Mouse (Mus musculus) CD4-positive, CD25-positive, alpha-beta regulatory T cell, adult 2 months (primary cell): ENCODE measurements at regions not wholly inside any gene's neighbourhood (a gene's known extent, or its start where the extent isn't known, plus 50 kb on each side); places are given as distances from the start of the nearest gene placed in this dataset.
"Not testable (repeated sequence)": the region's sequence is repeated elsewhere in the genome, so short reads cannot be mapped to it uniquely, and the experiment has no call there.

ENCODE experiments used
- DNase-seq: peaks from one replicate; pipeline ENCODE4 v3.0.0-alpha.2; 2012; ENCODE audit warnings: low read depth, low spot score

DNA sequence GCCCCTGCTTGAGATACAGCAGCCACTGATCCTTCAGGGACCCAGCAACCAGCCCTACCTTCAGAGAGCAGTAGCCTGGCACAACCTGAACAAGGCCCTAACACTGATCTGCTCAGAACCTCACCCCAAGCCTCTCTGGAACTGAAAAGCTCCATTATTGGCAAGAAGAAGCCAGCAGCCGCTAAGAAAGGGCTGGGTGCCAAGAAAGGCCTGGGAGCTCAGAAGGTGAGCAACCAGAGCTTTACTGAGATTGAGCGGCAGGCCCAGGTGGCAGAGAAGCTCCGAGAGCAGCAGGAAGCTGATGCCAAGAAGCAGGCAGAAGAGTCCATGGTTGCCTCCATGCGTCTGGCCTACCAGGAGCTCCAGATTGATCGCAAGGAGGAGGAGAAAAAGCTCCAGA, 74.4 kb upstream of the Oxtr start:
- not testable (repeated sequence) for DNase-seq

DNA sequence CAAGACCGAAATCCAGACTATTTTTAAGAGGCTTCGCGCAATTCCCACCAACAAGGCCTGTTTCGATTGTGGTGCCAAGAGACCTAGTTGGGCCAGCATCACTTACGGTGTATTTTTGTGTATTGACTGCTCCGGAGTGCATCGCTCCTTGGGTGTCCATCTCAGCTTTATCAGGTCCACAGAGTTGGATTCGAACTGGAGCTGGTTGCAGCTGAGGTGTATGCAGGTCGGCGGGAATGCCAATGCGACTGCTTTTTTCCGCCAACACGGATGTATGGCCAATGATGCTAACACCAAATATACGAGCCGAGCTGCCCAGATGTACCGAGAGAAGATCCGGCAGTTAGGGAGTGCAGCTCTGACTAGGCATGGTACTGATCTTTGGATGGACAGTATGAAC, 73.9 kb upstream of the Oxtr start:
- not testable (repeated sequence) for DNase-seq

DNA sequence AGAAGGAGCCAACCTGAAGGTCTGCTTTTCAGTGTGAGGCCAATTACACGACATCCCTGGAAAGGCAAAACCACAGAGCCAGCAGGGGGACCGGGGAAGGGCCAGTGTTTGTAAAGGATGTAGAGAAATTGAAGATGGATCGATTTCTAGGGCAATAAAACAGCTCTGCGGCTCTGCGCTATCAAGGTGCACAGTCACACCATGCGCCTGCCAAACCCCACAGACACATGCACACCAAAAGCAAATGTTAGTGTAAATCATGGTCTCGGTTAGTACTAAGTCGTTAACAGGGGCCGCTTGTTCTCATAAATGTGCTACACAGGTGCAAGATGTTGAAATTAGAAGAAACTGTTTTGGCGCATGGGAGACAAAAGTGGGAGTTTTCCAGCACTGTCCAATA, 72.3 kb upstream of the Oxtr start:
- DNase-seq: no peak

DNA sequence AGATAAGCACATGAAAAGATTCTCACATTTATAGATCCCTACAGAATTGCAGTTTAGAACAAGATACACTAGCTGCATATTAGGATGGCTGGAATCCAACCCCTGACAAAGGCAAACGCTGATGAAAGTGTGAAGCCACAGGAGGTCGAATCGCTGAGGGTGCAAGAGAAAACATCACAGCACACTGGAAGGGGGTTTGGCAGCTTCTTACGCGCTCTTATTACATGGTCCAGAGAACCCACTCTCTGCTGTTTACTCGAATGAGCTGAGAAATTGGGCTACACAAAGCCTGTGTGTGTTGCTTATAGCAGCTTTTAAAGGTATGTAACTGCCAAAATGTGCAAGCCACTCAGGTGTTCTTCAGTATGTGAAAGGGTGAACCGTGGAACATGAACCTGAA, 71.8 kb upstream of the Oxtr start:
- DNase-seq: no peak

DNA sequence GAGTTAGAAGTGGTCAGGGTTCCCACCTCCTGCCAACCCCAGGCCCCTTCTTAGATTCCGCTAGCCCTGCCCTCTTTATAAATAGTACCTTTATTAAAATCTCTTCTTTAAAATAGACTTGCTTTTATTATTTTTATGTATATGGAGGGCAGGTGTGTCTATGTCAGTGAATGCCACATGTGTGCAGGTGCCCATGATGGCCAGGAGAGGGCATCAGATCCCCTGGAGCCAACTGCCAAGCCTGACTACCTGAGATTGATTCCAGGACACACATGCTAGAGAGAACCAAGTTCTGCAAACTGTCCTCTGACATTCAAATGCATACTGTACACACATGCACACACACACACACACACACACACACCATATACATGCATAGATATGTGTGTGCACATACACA, 69.8 kb upstream of the Oxtr start:
- no peak for DNase-seq

DNA sequence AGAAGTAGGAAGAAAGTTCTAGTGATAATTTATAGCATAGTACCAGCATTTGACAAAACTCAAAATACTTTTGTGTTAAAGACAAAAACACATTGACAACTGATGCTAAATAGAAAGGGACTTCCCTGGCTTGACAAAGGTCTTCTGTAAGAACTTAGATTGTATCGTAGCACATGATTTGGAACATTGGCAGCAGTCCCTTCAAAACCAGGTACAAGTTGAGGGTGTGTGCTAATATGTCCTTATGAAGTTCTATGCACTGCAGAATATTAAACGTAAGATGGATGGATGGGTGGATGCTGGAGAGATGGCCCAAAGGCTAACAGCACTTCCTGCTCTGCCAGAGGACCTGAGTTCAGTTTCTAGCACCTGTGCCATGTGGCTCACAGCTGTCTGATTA, 67.8 kb upstream of the Oxtr start:
- DNase-seq: no peak

DNA sequence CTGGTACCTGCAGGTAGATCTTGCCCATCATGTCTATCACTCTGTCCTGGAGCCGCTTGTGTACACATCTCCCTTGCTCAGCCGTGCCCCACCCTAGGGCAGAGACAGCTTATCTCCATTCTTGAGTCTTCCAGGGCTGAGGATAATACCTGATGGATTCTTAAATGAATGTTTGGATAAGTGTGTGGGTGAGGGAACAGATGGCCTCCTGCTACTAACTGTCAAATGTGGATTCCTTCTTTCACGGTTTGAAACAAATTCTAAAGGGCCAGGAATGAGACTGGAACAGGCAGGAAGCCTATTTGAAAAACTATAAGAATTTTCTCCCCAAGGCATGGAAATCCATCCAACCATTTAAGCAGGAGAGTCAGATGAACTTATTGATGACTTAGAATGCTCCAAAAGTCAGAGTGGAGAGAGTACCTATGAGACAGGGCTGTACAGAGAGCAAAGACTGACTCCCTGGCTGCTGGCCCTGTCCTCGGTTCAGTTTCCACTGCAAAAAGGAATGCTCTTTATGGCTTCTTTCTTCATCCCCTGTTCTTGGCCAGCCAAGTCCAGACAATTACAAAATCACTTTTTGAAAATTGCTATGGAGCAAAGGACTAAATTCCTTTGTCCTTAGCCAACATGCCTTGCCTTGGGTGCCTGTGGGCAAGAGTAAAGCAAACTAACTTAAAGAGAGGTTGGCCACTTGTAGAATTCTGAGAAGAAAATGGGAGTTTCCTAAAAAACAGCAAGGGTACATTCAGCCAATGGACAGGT, 66.8 kb upstream of the Oxtr start:
- DNase-seq: no peak

DNA sequence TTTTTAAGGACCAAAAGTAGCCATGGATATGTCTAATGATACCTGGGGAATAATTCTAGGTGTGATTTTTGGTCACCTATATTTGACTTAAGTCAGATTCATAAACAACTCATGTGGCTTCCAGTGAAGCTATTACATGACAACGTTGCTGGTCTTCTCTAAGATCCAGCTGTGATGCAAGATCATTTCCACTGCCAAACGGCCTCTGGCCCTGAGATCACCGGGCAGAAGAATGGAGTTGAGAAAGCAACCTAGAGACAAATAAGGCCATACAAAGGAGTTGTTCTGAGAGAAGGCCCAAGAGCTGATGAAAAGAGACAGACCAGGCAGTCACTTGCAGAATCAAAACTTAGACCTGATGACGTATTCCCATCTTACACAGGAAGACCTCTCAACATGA, 64.3 kb upstream of the Oxtr start:
- no peak for DNase-seq

DNA sequence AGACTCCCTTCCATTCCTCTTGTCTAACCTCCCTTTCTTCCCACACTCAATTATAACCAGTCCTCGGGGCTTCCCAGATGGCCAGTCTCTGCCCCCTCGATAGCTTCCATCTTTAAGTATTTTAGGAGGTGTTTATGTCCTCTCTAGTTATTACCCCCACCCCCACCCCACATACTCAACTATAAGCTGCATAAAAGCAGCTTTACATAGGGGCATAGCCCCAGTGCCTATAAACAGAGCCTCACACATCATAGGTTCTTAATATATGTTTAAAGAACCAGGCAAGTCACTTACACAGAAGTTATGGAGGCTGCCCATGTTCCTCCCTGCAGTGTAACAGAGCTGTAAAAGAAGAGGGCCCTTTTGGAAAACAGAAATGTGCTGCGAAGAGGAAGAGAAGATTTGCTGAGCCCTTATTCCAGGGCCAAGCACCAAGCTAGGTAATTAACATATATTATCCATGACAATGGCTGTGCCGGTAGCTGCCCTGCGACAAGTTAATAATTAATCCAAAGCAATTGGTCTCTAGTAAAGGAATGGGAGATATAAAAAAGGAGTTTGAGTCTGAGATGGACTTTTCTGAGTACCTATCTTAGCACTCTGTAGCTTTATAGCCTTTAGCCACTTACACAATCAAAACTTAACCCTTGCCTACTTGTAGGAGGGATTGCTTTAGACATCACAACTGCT, 63.6 kb upstream of the Oxtr start:
- no peak for DNase-seq

DNA sequence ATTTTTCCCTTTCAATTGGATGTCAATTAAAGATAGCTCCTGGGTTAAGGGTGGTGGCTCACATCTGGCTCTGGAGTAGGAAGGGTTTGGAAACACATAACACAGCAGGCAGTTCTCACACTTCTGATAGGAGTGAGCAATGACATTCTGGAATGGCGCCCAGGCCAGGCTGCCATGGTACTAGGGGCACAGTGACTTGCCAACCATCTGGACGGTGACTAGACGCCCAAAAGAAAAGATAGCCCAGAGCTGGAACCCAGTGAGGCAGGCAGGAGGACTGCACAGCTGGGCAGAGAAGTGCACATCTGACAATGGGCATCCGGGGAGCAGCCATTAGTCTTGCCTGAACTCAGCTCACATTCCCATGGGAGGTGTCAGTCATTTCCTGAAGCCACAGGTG, 62.8 kb upstream of the Oxtr start:
- DNase-seq: no peak

DNA sequence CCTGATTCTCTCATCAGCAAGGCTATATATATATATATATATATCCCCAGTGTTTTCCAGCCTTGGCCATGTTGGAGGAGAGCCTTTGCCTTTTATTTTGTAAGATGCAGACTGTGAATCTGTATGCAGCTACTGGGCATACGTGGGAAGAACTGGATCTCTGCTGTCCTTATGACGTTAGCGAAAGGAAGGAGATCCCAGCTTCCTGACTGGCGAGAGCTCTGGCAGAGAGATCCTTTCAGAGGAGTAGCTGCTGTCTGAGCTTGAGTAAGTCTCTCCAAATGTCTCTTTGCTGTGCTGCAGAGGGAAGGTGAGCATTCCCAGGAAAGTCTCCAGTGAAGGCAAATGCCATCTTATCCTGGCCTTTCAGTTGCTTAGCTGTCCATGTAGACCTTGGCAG, 61.6 kb upstream of the Oxtr start:
- DNase-seq: no peak

DNA sequence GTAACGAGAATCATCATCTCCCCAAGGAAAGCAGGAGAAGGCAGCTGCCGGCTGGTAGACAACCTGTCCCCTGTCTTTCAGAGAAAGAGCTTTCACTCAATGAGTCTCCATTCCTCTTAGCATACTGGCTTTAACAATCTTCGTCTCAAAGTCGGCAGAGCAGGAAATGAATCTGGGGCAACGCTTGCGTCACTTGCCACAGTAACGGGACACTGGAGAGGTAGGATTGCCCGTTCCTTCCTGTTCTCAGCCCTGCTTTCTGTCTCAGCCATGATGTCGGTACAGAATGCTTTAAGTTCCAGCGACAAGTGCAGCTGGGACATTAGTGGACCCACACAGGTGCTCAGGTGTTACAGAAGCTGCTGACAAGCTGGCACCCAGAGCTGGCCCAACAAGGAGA, 57.5 kb upstream of the Oxtr start:
- DNase-seq: peak; percentile 47

DNA sequence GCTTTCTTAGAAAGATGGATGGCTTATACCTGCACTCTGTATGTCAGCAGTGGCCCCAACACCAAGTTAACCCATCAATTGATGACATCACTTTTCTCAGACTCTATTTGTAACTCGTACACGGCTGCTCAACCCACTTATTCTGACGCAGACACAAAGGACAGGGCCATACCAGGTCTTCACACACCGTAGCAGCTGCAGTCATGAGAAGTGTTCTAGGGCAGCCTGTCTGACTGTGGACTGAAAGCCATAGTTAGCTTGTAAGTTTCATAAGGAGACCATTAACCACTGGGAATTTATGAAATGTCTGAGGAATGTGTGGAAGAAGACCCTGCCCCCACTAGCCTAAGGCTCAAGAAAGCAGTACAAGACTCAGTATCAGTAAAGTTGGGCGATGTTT, 56.3 kb upstream of the Oxtr start:
- no peak for DNase-seq

DNA sequence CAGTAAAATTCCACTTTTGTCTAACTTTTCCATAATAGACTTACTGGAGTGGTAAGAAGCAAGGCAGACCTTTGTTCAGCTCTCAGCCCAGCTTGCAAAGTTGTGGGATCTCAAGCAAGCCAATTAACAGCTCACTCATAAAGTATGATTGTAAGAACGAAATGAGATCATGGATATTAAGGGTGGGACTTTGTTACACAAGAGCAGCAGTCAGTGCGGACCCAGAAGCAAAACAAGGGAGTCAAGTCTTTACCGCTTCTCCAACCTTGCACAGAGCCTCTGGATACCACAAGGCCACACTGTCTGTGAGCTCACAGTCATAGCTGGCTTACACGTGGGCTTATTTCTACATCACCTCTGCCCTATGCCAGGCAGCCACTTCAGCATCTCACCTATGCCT, 54.6 kb upstream of the Oxtr start:
- no peak for DNase-seq

DNA sequence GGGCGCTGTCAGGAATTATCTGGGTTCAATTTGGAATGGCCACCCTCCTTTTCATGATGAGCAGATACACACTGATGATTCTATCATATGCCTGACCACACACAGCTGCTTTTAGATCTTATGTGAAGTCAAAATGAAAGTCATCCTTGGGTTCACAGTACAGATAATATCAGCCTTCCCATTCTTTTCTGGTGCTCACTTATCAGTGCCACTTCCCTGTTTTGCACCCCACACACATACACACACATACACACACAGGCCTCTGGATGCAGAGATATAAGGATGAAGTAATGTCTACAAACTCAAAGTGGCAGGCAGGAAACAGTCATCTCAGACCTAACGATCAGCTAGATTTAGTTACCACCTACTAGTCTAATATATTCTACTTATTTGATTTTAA, 52.9 kb upstream of the Oxtr start:
- DNase-seq: no peak
